Mouse (Mus musculus) frontal cortex, adult 2 months (tissue): ENCODE measurements at regions not wholly inside any gene's neighbourhood (a gene's known extent, or its start where the extent isn't known, plus 50 kb on each side); places are given as distances from the start of the nearest gene placed in this dataset.

Source experiments
- DNase-seq, 2 experiments: peaks; one replicate each; pipeline ENCODE4 v3.0.0; 2022; ENCODE audit warnings: low spot score in 1 of 2; ENCODE audit errors: extremely low spot score in 1 of 2

DNA sequence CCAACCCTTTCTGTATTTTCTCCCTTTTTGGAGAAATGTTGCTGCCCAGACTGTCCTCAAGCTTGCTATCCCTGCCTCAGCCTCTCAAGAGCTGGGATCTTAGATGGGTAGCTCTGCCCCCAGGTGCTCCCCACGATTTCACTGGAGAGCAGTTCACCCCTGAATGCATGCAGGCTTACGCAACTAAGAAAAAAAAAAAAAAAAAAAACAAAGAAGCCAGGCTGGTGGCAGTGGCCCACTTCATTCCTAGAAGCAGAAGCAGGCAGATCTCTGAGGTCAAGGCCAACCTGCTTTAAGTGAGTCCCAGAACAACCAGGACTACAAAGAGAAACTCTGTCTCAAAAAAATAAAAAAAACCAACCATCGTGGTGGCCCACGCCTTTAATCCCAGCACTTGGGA lies 51.2 kb upstream of the Fbxo11 start:
- no peak for DNase-seq

DNA sequence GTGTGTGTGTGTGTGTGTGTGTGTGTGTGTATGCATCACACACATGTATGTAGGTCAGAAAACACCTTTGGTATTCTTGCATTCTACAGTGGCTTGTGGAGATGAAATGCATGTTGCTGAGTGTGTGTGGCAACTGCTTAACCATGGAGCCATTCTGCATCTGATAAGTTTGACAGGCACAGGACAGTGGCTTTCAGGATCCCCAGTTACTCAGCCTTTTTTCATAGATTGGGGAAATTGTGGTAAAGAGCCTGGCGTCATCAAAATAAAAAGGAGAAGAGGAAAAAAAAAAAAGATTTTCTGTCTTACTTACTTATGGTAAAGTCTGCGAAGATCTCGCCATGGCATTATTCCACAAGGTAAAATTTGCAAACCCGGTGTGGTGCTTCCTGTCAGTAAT lies 53.6 kb upstream of the Fbxo11 start:
- no peak for DNase-seq

DNA sequence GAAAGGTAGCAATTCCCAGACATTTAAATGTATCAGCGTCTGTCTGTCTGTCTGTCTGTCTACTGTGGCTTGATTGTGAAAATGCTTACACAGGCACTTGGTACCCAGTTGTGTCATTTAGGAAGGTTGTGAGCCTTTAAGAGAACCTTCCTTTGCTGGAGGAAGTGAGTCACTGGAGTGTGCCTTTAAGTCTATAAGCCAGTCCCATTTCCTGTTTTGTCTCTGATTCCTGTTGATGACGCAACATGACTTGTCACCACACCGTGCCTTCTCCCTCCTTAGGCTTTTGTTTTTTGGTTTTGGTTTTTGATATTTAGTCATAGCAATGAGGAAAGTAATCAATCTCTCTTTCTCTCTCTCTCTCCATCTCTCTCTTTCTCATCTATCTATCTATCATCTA lies 58.6 kb upstream of the Fbxo11 start:
- no peak for DNase-seq

DNA sequence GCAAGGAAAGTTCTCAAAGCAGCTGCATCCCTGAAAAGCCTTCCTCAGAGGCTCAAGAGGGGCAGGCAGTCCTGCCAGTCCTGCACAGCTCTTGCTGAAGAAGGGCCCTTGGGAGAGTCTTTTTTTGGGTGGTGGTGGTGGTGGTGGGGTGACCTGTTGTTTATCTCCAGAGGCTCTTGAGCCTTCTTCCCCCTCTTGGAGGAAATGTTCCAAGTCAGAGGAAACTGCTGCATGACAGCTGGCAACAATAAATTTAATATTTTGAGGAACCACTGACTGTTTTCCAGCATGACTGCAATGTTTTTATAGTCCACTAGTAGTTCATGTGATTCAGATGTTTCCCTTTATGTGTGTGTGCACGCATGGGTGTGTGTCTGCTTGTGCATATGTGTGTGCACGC lies 62.0 kb upstream of the Fbxo11 start:
- DNase-seq, result no peak

DNA sequence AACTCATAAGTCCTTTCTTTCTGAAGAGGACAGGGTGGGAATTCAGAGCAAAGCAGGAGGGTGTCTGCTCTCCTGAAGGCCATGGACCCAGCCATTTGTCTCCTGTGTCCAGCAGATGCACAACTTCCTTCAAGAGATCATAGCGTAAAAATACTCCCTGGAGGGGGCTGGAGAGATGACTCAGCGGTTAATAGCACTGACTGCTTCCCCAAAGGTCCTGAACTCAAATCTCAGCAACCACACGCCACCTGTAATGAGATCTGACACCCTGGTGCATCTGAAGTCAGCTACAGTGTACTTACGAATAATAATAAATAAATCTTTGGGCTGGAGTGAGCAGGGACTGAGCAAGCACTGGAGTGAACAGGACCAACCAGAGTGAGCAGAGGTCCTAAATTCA lies 66.2 kb upstream of the Fbxo11 start:
- DNase-seq, result no peak

DNA sequence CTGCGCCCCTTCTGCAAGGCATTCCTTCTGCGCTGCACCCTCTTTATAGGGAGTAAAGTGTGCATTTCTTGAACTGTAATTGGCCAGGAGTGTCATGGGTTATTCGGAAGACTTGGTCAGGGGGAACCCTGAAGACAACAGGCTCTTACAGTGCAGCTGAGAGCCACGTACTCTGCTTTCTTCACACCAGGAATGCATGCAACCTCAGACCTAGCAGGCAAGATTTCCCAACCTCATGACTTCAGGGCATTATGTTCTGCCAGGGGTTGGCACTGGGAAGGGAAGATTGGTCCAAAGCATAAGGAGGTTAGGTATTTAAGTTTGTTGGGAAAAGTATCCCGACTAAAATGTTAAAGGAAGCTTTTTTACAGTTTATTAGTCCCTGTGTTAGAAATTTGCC lies 66.9 kb upstream of the Fbxo11 start:
- no peak for DNase-seq

DNA sequence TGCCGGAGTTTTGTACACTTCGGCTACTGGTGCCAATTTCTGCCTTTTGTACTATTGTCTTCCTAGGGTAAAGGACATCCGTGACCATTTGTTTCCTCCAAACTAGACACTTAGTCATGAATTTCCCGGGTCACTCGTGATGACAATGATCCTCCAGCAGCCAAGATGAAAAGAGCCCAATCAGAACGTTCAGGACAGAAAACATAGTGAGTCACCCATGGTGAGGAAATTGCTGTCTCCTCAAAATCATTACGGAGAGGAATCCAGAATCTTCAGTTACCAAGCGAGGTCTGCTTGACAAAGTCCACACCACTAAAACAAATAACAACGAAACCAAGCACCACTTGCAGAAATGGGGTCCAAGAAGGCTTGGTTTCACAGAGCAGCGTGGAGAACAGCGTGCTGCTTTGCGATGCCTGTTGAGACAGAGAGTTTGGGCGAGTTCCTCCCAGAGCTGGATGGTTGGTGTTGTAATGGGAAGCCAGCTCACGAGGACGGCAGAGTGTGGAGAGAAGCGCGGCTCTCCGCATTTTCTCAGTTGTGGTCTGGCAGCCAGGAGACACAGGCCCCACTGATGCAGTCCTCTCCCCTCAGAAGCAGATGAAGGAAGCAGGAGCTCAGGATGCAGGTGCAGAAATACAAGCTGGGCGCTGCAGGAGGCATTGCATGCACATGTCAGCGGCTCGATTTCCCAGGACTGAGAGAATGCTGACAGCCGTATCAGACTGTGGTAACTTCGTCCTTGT lies 67.7 kb upstream of the Fbxo11 start:
- no peak for DNase-seq

DNA sequence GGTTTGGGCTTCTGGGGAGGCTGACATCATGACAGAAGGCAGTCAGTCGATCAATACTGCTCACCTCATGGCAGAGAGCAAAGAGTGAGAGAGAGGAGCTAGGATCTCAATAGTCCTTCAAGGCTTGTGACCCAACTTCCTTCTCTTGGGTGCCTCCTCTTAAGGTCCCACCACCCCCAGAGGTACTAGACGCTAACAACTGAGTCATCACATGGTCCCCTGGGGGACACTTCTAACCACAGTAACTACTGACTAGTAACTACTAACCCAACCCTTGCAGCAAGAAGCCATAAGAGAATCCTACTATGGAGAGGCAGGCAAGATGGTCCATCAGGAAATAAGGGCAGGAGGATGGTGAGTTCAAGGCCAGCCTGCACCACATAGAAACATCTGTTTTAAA lies 69.5 kb upstream of the Fbxo11 start:
- no peak for DNase-seq

DNA sequence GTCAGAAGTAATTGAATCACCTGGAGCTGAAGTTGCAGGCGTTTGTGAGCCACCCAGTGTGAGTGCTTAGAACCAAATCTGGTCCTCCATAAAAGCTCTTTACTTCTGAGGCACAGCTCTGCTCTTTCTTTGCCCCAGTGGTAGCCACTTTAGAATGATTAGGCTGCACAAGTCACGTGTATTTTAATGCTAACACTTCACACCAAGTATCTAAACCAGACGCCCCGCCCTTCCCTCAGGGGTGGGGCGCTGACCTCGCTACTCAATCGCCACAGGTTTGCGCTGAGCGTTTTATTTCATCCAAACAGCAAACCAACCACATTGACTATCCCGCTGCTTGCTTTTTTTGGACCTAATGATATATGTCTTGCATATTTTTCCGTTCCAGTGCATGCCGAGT lies 76.4 kb upstream of the Fbxo11 start:
- DNase-seq, result no peak

DNA sequence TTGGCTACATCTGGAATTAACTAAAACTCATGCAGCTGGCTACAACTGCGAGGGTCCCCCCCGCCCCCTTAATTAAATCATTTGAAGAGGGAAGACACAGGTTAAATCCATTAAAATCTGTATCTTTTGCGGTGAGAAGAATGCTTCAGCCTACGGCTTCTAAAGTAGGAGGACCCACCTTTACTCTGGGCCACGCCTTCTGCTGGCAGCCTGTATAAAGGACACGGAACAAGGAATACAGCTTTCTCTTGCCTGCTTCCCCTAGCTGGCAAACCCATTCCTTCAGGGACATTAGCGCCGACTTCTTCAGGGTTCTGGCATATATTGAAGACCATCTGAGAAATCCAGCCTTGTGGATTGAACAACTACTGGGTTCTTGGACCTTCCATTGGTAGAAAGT lies 76.9 kb upstream of the Fbxo11 start:
- DNase-seq, result no peak

DNA sequence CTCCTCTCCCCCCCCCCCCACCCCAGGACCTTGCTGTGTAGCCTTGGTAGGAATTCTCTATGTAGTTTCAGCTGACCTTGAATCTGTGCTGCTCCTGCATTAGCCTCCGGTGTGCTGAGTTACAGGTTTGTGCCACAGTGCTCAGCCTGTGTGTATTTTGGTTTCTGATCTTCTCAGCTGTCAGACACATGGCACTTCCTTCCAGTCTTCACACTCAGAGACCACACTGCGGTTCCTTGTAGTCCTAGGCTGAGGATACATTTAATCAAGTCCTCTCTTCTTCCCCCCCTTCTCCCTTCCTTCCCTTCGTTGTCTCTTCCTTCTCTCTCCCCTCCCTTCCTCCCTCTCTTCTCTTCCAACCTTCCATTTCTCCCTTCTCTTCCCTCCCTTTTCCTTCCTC lies 77.7 kb upstream of the Fbxo11 start:
- no peak for DNase-seq

DNA sequence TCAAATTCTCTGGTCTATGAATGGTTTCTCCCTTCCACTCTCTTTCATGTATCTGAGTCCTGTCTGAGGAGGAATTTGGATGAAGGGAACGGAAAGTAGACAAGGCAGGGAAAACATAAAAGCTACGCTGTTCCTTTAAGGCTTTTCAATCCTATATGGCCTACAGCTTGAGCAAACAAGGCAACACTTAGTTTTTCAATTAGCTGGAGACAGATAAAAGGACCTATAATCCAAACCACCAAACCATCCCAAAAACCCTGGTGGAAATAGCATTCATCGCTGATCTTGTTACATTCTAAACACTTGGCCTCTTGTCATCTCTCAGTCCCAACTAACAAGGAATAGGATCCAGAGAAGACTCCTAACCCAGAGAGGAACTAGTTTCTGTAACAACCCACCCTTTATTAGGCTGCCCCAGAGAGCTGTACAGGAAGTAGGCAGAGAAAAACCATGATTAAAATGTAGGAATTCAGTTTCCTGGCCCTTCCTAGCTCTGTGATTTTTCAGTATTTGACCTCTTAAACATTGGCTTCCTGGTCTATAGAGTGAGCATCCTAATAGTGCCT lies 78.4 kb upstream of the Fbxo11 start:
- no peak for DNase-seq

DNA sequence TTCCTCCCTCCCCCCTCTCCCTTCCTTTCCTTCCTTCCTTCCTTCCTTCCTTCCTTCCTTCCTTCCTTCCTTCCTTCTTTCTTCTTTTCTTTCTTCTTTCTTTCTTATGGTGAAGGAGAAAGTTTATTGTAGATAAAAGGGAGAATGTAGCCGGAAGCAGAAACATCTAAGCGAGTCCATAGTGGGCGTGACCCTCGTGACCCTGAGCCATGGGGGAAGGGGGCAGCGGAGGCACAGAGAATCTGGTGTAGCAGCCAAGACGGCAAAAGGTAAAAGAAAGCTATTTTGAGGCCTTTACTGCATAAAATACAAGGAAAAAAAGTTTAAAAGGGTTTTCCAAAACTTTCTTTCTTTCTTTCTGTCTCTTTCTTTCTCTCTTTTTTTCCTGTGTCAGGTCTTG lies 93.5 kb upstream of the Fbxo11 start:
- no peak for DNase-seq

DNA sequence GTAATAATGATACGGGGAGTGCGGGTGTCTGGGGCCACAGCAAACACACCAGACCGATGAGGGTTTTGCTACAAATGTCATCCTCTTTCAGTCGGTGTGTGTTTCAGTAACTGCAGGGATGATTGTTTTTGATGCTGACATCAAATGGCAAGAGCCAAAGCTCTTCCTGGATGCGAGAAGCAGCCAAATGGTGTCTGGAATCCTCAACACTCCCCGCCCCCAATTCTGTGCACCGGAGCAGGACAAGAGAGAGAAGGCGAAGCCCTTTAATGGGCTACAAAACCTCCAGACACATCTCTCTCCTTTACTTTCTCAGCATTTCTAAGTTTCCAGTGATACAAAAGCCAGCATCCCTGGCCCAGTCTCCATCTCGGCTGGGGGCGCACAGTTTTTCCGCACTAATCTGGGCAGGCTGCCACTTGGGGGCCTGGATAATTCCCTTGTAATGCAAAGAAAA lies 94.1 kb upstream of the Fbxo11 start:
- no peak for DNase-seq

DNA sequence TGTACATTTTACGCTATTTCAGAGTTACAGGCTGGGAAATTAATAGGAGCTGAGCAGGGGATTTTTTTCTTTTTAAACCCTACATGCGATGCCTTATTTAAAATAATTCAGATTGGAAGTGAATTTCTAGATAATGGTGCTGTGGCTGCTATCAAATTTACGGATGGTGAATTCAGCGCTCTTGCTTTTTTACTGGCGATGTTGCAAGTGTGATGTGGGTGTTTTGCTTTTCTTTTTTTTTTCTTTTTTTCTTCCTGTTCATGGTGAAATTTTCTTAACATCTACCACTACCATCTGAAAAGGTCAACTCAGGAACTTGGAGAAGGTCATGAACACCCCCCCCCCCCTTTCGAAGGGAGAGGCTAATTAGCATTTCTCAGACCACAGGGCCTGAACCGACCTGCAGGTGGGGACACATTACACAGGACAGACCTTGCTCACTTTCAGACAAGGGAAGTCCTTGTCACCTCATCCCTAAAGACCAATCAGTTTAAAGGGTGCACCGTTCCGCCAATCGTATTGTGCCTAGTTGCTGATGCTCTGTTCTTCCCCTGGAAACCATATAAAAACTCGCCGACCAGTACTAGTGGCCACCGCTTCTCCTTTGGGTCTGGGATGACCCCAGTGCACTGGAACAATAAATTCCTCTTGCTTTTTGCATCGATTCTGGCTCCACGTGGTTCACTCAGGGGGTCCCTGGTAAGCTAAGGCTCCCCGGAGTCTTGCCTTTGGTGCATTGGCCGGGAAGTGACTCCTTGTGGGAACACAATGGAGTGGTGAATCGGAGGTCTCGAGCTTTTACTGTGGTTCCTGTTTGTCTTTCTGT lies 95.0 kb upstream of the Fbxo11 start:
- no peak for DNase-seq

DNA sequence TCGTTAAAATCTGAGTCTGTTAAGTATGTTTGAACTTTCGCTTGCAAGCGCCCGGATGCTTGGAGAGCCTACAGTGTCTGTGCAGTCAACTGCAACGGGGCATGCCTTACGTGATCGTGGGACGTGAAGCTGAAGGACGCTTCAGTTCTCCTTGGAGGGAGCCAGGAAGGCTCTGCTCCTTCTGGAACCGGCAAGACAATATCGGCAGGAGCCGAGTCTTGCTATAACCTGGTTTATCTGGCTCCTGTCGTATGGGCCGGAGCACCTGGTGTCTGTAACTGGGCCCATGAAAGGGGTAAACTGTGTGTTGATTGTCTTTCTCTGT lies 95.5 kb upstream of the Fbxo11 start:
- DNase-seq, result no peak

DNA sequence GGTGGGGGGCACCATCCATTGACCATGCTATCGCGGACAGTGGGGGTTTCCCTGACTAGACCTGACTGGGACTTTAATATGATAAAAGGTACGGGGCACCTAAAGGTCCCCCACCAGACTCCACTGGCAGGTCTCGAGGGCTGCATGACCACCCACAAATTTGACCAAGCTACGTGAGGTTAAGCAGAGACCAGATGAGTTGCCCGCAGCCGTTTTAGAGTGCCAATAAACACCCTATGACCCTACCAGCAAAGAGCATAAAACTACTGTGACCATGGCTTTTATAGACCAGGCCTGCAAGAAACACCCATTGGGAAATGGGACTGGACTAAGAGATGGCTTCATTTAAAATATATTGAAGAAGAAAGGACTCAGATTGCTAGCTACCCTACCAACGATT lies 96.7 kb upstream of the Fbxo11 start:
- DNase-seq, result no peak

DNA sequence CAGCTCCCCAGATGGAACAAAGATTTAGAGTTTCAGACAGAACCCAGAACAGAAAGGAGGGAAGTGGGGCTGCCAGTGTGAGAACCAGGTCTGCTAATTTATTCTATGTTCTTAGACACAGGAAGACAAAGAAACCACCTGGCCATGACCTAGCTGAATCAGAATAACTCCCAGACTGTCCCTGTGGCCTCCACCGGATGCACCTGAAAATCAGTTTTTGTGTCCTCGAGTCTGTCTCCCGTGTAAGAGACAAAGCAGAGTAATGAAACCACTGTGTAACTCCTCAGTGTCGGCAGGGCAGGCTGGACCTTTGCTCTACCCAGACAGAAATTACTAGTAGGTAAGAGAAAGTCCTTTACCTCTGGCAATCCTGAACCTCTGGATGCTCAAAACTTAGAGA lies 99.7 kb upstream of the Fbxo11 start:
- DNase-seq, result no peak

DNA sequence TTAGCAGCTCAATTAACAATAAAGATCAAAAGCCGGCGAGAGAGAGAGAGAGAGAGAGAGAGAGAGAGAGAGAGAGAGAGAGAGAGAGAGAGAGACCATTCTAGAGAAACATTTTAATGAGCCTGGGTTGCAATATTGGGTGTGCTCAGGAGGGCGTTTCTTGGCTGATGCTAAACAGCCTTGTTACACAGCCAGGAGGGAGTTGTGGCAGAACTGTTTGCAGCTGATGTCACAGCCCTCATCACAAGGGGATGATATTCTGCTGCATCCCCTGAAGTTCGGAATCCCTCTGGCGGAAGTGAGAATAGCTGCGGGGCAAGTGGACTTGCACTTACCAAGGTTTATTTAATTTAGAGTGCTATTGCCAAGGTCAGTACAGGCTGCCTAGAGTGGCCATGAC lies 100.7 kb upstream of the Fbxo11 start:
- DNase-seq, result no peak

DNA sequence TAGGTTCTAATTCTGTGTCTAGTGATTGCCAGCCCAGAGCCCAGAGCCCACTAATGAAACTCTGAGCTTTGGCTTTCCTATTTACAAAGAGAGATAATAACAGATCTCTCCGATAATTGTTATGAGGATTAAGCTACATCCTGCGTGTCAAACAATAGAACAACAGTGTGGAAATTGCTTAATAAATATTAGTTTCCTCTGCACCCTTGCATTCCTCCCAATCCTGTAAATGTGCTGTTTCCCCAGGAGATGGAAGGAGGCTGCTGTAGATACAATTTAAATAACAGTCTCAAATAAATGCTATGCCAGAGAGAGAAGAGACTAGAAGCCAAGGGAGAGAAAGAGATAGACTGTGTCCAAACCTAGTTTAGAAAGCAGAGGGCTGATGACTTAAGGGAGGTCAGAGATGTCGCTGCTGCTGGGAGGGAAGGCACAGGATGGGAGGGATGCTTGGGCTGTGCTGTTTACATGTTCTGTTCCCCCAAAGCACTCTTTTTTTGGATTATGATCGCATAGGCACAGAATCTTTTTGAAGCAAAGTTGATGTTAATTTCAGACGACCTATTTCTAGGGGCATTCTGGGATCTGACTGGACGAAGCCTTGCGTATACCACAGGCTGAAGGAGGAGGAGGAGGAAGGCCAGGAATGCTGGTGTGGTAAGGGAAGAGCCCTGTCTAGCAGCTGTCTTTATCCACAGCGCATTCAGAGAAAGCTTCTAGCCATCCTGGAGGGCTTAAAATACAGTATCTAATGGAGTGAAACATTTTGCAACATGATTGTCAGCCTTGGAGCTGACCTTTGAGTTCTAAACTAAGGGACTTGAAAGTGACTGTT lies 103.4 kb upstream of the Fbxo11 start:
- DNase-seq, result no peak

DNA sequence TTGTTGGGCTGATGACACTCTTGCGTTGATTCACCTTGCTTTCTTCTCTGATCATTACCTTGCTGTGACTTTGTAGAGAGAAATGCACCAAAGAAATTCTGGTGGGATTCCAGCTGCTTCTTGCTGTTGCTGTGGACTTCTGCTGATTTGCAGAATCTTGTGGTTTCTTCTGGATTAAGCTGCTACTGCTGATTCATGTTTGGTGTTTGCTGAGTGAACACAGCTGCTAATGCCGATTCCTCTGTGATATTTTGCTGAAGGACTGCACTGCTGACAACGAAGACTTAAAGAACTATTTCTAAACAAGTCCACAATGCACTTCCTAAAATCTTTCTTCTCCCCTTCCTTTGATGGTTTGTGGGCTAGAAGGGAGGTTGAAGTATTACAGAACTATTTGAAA lies 106.5 kb upstream of the Fbxo11 start:
- no peak for DNase-seq
